Mouse (Mus musculus) mesoderm, embryonic 11.5 days (tissue): Measurements from ENCODE around the gene Rai14.

Experiments used
- DNase-seq: peaks from one replicate; pipeline ENCODE4 v3.0.0-alpha.2; 2012; ENCODE audit warnings: low read depth, low spot score

The Rai14 gene

DNA sequence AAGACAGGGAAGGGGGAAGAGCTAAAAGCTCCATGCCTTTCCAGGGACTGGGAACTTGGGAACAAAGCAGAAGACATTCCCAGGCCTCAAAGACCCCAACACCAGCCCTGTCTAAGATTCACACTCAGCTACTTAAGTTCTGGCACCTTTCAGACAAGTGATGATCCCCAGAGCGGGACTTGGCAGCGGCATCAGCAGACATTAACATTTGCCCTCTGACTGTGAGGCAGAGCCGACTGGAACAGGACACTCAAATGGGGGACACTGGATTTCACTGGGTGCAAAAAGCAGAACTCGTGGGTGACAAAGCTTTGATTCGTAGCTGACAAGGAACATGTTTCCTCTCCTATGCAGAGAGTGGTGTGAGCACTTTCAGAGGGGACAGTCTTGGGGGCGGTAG, 98.4 kb downstream of the Rai14 start:
- DNase-seq: no peak

DNA sequence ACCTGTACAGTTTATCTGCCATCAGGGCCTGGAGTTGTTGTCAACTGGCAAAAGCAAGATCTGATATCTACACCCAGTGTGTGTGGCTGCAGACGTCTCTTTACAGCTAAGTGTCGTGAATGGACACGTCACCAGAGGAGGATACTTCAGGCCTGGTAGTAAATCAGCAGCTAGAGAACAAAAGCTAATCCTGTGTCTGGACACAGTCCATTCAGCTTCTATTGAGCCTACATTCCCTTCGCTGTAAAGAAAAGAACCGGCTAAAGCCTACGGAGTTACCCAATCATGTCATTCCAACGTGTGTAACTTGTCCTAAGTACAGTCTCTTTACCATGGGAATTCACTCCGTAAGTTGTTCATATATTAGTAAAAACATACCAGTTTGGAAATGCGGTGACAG, 103.4 kb downstream of the Rai14 start:
- peak; percentile 37 for DNase-seq

DNA sequence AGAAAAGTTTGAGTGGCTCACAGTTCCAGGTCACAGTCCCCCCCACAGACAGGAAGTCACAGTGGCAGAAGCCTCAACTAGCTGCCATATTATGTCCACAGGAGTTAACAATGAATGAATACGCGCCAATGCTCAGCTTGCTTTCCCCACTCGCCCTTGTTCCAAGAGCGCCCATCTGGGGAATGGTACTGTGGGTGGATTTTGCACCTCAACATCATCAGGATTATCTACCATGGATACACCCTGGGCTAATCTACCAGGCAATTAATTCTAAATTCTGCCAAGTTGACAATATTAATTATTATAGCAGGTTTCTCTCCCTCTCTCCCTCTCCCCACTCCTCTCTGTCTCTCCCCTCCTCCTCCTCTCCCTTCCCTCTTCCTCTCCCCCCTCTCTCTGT, 105.3 kb downstream of the Rai14 start:
- no peak for DNase-seq

DNA sequence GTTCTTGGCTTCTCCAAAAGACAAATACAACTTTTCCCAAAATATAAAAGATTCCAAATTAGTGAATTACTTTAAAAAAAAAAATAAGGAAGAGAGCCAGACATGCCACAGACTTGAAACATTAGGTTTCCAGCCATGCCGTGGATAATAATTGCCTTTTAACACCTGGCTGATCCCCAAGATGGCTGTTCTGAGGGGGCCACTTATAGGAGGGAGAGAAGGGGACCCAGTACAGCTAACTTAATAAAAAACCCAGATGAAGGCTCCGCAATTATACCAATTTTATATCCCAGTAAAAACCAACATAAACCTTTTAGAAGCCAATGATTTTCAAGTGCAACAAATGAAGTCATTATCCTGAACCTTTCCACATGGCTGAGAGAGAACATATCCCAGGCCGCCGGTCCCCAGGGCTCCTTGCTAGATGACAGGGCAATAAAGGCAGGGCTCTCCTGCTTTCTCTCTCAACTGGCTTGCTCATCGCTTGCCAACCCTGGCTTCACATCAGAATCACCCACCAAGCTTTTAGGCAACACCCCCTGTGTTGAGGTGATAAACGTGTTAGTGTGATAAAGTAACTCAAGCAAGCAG, 105.8 kb downstream of the Rai14 start:
- no peak for DNase-seq

DNA sequence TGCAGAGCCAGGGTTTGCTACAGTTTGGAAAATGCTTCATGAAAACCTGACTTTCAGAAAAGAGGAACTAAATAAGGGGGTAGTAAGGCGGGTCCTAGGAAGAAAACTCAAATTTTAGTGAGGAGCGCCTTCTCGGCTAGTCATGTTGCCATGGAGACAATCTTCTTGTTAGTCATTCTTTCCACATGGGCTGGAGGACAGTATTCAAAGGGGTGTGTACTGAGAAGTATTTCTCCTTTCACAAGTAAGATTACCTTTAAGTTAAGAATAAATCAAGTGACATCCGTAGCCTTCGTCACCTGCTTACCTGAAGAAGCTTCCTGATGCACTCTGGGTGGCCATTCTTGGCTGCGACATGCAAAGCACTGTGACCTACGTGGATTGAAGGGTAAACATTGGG, 115.0 kb downstream of the Rai14 start:
- DNase-seq: no peak

DNA sequence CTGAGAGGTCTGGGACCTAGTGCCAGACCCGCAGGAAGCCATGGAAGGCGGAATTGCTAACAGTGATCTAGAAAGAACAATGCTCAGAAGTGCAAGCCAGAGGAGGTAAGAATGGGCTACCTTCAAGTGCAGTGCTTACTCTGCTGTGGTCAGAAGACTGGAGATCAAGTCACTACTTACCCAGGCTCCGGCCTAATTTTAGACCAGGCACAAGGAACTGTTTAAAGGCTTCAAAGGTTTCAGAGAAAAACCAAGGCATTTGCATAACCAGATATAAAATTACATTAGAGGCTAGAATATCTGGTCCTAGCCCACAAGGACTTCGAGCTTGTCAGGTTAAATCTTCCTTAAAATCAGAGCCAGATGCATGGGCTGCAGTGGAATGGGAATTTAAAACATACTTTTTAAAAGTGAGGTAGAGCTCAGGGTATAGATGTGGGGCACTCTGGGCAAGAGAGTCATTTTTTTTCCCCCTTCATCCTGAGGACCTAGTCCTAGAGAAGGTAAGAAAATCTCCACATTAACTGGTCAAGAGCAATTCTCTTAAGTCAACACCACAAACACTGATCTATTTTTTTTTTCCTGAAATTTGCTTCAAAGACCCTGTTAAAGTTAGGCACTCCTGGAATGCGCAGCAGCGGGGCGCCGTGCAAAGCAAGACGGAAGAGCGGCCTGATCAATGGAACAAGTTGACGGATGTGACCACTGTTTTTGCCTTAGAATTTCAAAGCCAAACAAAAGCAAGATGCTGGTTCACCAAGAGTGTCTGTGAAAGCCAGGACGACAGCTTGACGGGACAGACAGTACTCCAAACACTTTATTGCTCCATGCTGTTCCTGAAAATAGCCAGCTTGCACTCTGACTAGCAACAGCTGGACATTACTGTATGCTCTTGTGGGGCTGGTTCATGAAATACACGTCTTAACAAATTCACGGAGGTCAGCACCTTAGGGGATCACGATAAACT, 115.9 kb downstream of the Rai14 start:
- DNase-seq: peak; percentile 76

DNA sequence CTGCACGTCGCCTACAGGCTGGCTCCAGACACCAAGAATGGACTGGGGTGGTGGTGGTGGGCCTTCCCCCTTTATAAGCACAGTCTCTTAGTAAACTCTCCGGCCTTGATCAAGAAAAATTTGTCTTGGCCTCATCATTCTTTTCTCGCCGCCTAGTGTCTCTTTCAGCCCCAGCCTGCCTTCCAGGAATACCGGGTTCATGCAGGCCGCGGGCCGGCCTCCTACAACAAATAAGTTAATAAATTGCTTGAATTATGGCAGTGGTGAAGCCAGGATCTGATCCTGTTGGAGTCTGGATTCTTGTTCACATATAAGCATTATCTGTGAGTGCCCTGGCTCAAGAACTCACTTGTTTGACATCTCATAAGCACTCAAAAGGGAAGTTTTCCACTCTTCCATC, 117.6 kb downstream of the Rai14 start:
- DNase-seq: no peak

DNA sequence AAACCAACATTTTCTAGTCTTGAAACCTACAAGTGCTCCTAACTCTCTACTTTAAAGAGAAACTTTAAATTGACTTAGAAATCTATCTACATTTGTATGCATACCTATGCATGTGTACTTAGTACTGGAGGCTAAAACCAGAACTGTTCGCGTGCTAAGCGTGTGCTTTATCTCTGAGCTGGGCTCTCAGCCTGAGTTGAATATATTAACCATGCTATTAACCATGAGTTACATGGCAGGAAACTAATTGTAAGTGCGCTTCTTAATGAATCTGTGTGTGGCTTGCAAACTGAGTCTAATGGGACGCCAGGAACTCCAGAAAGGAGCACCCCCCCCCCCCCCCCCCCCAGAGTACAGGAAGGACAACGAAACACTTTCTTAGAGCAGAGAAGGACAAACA, 119.0 kb downstream of the Rai14 start:
- no peak for DNase-seq

DNA sequence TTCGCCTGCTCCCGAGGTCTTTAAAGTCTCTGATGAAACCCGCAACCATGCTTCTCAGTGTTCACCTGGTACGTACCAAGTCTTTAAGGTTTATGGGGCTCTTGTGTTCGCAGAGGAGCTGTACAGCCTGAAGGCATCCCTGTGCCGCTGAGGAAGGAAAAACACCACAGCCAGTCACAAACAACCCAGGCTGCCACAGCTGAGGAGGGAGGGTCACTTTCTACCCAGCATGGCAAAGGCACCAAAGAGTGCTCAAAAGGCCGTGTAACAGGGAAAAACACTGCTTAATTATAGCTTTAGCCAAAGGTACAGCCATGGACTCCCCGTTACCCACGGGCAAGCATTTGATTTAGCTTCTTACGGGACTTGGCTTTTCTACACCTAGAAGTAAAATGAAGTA, 119.5 kb downstream of the Rai14 start:
- no peak for DNase-seq

DNA sequence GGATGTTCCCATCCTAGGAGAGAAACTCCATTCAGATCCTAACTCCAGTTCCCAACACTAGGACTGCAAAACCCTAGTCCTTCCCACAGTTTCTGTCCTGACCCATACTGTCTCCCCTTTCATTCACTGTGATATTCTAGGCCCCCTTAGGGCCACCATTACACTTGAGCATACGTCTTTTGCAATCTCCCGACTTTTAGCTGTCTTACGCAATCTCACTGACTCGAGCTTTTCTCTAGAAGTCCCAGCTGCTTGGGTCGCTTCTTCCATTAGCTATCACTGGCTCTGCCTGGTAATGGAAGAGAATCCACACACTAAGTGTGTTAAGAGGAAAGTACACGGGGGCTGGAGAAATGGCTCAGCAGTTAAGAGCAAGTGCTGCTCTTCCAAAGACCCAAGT, 121.3 kb downstream of the Rai14 start:
- DNase-seq: no peak

DNA sequence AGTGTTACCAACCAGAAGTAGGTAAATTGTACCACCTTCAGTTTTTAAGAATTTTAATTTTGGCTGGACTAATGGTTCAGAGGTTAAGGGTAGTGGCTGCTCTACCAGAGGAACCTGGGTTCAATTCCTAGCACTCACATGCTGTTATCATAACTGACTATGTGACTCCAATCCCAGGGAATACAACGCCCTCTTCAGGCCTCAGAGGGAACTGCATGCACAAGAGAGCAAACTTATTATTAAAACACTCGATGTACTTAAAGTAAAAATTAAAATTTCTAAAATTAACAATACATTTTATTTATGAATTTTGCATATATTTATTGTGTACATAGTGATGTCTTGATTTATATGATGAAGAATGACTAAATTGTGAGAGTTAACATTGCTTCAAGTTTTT, 127.9 kb downstream of the Rai14 start:
- DNase-seq: no peak

DNA sequence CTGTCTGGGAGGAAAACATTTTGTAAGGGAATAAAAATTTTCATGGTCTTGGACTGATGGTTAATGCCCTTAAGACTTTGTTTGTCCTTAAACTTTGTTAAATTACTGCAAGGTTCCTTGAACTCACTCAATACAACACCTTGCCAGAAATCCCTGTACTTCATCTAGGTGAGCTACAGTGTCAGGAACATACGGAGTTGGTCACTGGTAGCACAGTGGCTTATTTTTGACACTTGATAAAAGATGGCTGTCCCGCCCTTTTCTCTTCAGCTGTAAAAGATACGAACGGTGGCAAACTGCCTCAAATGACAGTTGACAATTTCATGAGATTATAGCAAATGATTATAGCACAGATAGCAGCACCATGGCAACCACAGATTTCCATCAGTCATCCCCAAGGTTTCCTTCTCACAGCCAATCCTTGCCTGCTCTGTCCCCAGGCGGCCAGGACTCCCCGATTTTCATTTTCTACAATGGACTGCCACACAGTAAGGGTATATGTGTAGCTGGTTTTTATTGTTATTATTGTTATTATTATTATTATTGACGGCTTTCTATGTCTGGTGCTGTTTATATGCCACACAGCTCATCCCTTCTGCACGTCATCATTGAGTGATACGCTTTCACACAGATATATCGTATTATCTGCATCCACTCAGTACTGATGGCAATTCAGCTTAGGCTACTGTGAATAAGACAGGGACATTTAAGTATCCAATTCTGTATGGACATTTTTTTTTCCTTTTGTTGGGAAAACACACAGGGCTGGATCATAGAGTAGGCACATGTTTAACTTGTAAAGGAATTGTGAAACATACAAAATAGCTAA, 129.9 kb downstream of the Rai14 start:
- no peak for DNase-seq

DNA sequence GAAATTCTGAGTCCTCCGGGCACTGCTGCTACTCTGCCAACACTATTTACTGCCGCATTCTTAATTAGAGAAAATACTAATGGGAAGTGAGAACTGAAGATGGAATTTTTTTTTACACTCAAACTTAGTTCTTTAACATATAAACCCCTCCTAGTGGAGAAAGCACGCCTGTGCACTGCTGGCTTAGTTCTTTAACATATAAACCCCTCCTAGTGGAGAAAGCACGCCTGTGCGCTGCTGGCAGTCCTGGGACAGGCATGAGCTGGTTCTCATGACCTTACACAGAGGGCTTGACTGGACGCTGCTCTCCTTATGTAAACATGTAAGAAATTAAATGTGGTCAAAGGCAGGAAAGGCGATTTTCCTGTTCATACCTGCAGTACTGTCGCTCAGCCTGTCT, 131.0 kb downstream of the Rai14 start:
- peak; percentile 73 for DNase-seq

DNA sequence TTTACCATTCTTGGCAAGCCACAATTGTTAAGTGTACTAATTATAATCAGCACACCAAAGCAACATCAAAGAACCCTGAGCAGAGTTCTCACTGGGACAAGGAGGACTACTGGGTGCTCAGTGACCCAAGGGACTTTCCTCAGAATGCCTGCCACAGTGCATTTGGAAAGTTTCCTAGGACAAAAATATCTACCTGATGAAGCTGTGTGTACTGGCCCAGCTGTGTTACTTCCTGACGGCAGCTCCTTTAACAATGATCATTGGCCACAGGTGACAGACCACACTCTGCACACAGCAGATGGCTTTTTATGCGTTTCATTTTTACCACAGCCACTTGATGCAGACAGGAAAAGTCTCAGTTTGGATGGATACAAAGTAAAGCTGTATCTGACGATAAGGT, 135.3 kb downstream of the Rai14 start:
- no peak for DNase-seq

DNA sequence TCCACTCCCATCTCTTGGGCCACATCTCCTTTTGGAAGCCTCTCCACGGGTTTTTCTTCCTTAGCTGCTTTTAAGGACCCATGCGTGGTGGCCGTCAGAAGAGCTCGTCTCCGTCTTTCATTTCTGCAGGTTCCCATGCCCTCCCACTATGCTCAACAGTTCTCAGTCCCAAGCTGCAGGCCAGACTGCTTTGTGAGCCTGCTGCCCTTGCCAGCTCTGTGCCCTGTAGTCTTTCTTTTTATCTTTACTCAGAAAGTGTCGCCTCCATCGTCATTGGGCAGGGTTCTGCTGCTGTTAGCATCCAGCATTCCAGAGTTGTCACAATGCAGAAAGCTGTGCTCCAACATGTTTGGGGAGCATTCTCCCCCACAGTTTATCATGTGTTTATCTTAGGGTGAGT, 147.9 kb downstream of the Rai14 start:
- DNase-seq: no peak

DNA sequence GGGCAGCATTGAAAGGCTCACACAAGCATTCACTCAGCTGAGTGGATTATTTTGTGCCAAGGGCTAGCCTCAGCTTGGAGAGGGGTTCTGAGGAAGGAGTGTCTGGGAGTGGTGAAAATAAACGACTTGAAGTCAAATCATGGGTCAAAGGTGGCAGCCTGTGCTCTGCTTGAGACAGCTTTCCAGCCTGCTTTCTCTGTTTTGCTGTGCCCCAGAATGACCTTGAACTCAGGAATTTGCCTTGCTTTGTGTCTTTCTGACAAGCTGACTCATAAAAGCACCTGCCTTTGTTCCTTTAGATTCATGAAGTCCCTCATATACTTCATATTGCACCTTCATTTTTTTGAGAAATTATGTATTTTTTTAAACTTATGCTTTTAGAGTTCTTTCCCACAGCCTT, 150.2 kb downstream of the Rai14 start:
- DNase-seq: no peak

DNA sequence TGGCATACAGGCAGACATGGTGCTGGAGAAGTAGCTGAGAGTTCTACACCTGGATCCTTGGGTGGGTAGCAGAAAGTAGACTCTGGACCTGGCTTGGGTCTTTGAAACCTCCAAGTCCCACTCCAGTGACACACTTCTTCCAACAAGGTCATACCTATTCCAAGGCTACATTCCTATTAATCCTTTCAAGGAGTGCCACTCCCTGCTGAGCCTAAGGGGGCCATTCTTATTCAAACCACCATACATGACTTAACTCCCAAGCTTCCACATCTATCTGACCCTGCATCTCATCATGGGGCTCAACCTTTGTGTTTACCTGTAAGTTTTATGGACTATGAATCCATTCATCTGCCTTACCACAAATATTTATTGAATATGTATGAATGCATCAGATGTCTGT, 152.1 kb downstream of the Rai14 start:
- DNase-seq: no peak

DNA sequence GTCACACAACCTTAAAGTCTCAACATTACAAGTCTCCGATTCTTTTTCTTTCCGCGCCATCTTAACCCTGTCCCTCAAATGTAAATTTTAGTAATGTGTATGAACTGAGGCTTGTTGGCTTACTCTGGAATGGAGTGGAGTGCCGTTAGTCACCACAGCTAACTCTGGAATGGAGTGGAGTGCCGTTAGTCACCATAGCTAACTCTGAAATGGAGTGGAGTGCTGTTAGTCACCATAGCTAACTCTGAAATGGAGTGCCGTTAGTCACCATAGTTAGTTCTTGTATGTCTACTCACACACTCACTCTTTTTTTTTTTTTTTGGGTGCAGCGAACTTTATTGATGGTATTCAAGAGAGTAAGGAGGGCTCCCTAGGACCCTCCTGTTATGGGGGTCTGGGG, 154.4 kb downstream of the Rai14 start:
- no peak for DNase-seq

DNA sequence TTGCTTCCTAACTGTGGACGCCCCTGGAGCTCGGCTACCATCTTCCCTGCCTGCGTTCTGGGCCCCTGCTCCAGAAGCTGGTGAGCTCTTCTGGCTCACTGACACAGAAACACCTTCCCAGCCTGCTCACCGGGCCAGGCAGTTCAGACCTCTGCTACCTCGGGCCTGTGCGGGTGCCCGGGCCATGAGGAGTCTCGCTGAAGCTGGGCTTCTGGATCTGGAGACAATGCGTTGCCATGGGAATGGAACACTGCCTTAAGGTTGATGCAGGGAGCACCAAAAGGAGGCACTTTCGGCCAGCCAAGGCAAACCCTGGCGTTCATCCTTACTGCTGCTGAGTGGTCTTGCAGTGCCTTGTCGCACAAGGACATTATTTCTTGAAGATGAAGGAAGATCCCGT, 156.0 kb downstream of the Rai14 start, which contains the start of gene Ttc23l:
Ttc23l (minus strand) TSS at position 204 of the 400 bp plus-strand sequence.
- no peak for DNase-seq

DNA sequence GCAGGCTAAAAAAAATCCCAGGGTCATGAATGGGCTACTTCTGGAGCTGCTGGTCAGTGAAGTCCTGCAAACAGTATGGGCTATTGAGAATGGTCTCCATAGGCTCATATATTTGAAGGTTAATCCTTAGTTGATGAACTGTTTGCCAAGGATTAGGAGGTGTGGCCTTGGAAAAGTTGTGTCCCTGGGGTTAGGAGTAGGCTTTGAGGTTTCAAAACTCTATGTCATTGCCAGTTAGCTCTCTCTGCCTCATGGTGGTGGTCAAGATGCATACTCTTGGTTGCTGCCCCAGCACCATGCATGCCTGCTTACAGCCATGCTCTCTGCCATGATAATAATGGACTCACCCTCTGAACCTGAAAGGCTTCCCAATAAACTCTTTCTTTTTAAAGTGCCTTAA, 160.1 kb downstream of the Rai14 start:
- DNase-seq: no peak

DNA sequence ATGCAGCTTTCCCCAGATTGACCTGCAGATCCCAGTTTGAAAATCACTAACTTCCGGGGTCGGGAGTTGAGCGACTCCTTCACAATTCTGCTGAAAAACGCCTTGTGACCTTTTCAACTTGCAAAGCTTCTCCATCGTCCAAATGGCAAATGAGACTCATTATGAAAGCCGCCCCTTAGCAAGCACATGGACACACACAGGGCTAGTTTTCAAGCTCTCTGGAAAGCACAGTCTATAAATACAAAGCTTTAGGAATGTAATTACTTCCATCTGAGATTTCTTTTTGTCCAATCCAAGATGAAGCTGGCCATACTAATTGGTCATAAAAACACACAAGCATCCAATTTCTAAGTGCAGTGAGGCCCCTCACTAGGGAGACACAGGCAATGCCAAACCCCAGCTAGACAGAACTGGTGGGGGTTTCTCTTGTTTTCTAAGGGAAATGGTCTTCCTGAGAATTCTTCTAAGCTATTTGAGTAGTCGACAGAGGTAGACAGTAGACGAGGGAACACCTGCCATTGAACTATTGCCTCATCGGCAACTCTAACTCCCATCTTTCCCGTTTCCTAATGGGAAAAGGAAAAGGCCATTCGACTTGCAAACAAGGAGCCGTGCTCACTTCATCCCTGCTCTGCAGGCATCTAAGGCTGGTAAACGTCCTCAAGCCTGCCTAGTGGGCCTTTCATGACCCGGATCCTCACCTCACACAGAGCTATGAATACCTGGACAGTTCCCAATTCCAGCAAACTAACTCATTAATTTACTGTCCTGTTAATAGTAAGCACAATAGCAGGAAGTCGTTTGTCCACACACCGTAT, 173.9 kb downstream of the Rai14 start:
- DNase-seq: no peak
